Mouse (Mus musculus) hindbrain, embryonic 11.5 days (tissue): ENCODE measurements around the gene E2f3. TPM values are rescaled to one million over a fixed set of nuclear protein-coding genes. Genes with fewer than 3 reads are reported as not detected.

Source experiments
- polyA plus RNA-seq: library from polyadenylated mRNA; unstranded; fragments of >200 nt; fragmentation: Nextera tagmentation; extraction: Ambion mirVana; gene quantifications from 2 replicates; pipeline ENCODE4 v1.2.1, GENCODE M21; 2014

The E2f3 gene
- polyA plus RNA-seq, 1 experiment from 2014 or later, result 13.0 TPM

Other genes starting within 250 kb of the E2f3 start
- 29.0 and 30.0 TPM in 2 replicates for gene Cdkal1, start 130.4 kb downstream of the E2f3 start, polyA plus RNA-seq
- 6.4 and 7.4 TPM in 2 replicates for gene Mboat1, start 150.4 kb upstream of the E2f3 start, polyA plus RNA-seq